Mouse (Mus musculus): ENCODE results near the gene Dpf3.

DNA sequence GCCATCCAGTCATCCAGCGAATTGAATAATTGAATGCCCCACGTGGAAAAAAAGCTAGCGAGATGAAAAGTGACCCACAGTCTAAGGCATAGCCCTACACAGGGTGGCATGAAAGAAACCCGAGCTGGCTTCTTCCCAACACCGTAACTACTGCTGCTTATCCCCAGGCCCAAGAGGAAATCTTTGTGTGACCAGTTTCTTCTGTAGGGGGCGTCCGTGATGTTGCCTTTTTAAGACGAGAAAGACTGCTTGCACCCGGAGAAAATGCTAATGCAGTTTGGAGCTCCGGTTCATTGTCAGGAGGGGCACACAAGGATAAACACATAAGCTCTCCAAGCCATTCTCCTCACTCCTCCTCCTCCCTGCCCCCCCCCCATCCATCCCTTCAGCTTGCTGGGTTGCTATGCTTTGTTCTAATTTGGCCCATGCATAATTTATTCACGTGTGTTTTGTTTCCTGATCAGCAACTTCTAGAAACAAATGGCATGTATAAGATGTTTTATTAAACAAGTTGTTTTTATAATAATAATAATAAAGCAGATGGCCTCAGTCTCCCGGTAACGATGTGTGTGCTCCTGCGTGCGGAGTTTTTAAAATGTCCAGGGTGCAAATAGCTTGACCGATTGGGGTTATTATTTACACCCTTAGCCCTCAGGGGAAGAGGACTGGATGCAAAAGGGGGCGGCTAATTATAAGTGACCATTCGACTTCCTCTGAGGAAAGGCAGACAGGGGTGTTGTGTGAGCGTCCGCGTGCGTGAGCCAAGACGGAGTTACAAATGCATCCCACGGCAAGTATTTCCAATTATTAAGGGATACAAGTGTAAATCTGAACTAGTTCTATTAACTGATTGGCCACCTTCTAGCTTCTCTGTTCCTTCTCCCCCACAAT lies 2.4 kb downstream of the Dpf3 start:
- TF ChIP-seq CTCF (conservative IDR thresholded peaks at IDR 0.05; ENCODE audit: insufficient read depth, insufficient read length, low read depth, low read length) (no peak), POLR2A (IDR thresholded peaks at IDR 0.05; ENCODE audit: low read depth, low read length) (no peak)
